Mouse (Mus musculus) heart, embryonic 11.5 days (tissue): ENCODE measurements at regions not wholly inside any gene's neighbourhood (a gene's known extent, or its start where the extent isn't known, plus 50 kb on each side); places are given as distances from the start of the nearest gene placed in this dataset.

ENCODE experiments used
- ATAC-seq: fragments of 200-750 bp; cut with Nextera tagmentation; replicated peaks from 2 replicates; pipeline ENCODE4 v1.8.0; 2017; ENCODE audit warnings: moderate library complexity; ENCODE audit not compliant: insufficient number of reproducible peaks, low FRiP score, low TSS enrichment
- H3K27ac ChIP-seq: fragments of 300-500 bp; sonication (generic); 2 replicates; pipeline ENCODE4 v1.5.1; 2014; ENCODE audit warnings: mild to moderate bottlenecking, low read depth, low read length
- H3K27me3 ChIP-seq: fragments of 300-500 bp; sonication (generic); 2 replicates; pipeline ENCODE4 v1.6.1; 2014; ENCODE audit warnings: mild to moderate bottlenecking, low read length, mixed read lengths; ENCODE audit not compliant: control insufficient read depth, insufficient read depth
- H3K36me3 ChIP-seq: fragments of 300-500 bp; sonication (generic); 2 replicates; pipeline ENCODE4 v1.6.1; 2014; ENCODE audit warnings: mild to moderate bottlenecking, low read length, moderate library complexity, mixed read lengths; ENCODE audit not compliant: control insufficient read depth, insufficient read depth
- H3K4me1 ChIP-seq: fragments of 300-500 bp; sonication (generic); 2 replicates; pipeline ENCODE4 v1.6.1; 2014; ENCODE audit warnings: low read length; ENCODE audit not compliant: control insufficient read depth, insufficient read depth
- H3K4me2 ChIP-seq: fragments of 300-500 bp; sonication (generic); 2 replicates; pipeline ENCODE4 v1.6.1; 2014; ENCODE audit warnings: mild to moderate bottlenecking, moderate library complexity
- H3K4me3 ChIP-seq: fragments of 300-500 bp; sonication (generic); 2 replicates; pipeline ENCODE4 v1.5.1; 2014; ENCODE audit warnings: low read depth, low read length
- H3K9ac ChIP-seq: fragments of 300-500 bp; sonication (generic); 2 replicates; pipeline ENCODE4 v1.6.1; 2014; ENCODE audit warnings: mild to moderate bottlenecking, low read depth, low read length, moderate library complexity
- H3K9me3 ChIP-seq: fragments of 300-500 bp; sonication (generic); replicated peaks from 2 replicates; pipeline ENCODE4 v1.6.1; 2016; ENCODE audit warnings: low read length; ENCODE audit not compliant: control insufficient read depth
- WGBS: fragments of 180-500 bp; shearing (Covaris S2); extraction: QIAGEN DNeasy Blood & Tissue Kit; methylation state at CpG from one replicate; pipeline ENCODE4 v1.1.7; 2014; ENCODE audit not compliant: insufficient replicate concordance; 5-methylcytosine and 5-hydroxymethylcytosine counted together

- Histone ChIP-seq H3K9ac (no peak overlapping the region), H3K9me3 (no peaks in the 10 kb centered on the region), H3K4me2 (no peak overlapping the region), H3K27ac (no peak overlapping the region), H3K4me1 (no peaks in the 10 kb centered on the region), H3K4me3 (no peak overlapping the region), H3K27me3 (no peaks in the 10 kb centered on the region), H3K36me3 (no peaks in the 10 kb centered on the region)
- ATAC-seq, result no peak
- WGBS, result 63% methylated on average over 3 of the region's 3 CpGs
Measured at GRCm38 (mm10) chr6:103318677-103319359, 191.6 kb upstream of the Chl1 start.

- no peak overlapping the region for H3K4me3 ChIP-seq
- H3K9me3 ChIP-seq, result no peaks in the 10 kb centered on the region
- no peak for ATAC-seq
- H3K4me1 ChIP-seq, result no peaks in the 10 kb centered on the region
- no peaks in the 10 kb centered on the region for H3K27me3 ChIP-seq
- 47% methylated on average over 2 of the region's 2 CpGs for WGBS
- no peak overlapping the region for H3K4me2 ChIP-seq
- no peak overlapping the region for H3K27ac ChIP-seq
- H3K9ac ChIP-seq, result no peak overlapping the region
- H3K36me3 ChIP-seq, result no peaks in the 10 kb centered on the region
Measured at GRCm38 (mm10) chr6:103319964-103320363, 190.4 kb upstream of the Chl1 start.

GRCm38 (mm10) chr6:103320550-103320949, 189.8 kb upstream of the Chl1 start:
- Histone ChIP-seq H3K27ac (no peak overlapping the region), H3K4me1 (no peaks in the 10 kb centered on the region), H3K9me3 (no peaks in the 10 kb centered on the region), H3K27me3 (no peaks in the 10 kb centered on the region), H3K36me3 (no peaks in the 10 kb centered on the region), H3K9ac (no peak overlapping the region), H3K4me2 (no peak overlapping the region), H3K4me3 (no peak overlapping the region)
- WGBS, result 78% methylated on average over 4 of the region's 4 CpGs
- no peak for ATAC-seq

- no peaks in the 10 kb centered on the region for H3K27me3 ChIP-seq
- no peak for ATAC-seq
- no peak overlapping the region for H3K4me2 ChIP-seq
- no peaks in the 10 kb centered on the region for H3K9me3 ChIP-seq
- no peak overlapping the region for H3K27ac ChIP-seq
- 79% methylated on average over 2 of the region's 2 CpGs for WGBS
- no peak overlapping the region for H3K9ac ChIP-seq
- no peak overlapping the region for H3K4me3 ChIP-seq
- H3K4me1 ChIP-seq, result no peaks in the 10 kb centered on the region
- H3K36me3 ChIP-seq, result no peaks in the 10 kb centered on the region
Measured at GRCm38 (mm10) chr6:103321058-103321457, 189.3 kb upstream of the Chl1 start.

- Histone ChIP-seq H3K9me3 (no peaks in the 10 kb centered on the region), H3K36me3 (no peaks in the 10 kb centered on the region), H3K4me2 (no peak overlapping the region), H3K27ac (no peak overlapping the region), H3K27me3 (no peaks in the 10 kb centered on the region), H3K9ac (no peak overlapping the region), H3K4me3 (no peak overlapping the region), H3K4me1 (no peaks in the 10 kb centered on the region)
- ATAC-seq, result no peak
Measured at GRCm38 (mm10) chr6:103322442-103322841, 187.9 kb upstream of the Chl1 start.

GRCm38 (mm10) chr6:103335683-103336082, 174.7 kb upstream of the Chl1 start:
- Histone ChIP-seq H3K27ac (no peak overlapping the region), H3K9ac (no peak overlapping the region), H3K9me3 (no peaks in the 10 kb centered on the region), H3K4me3 (no peak overlapping the region), H3K4me1 (no peaks in the 10 kb centered on the region), H3K27me3 (no peaks in the 10 kb centered on the region), H3K4me2 (no peak overlapping the region), H3K36me3 (no peaks in the 10 kb centered on the region)
- no peak for ATAC-seq

- no peaks in the 10 kb centered on the region for H3K27me3 ChIP-seq
- no peak for ATAC-seq
Measured at GRCm38 (mm10) chr6:103339961-103340732, 170.2 kb upstream of the Chl1 start.

GRCm38 (mm10) chr6:103343515-103343914, 166.9 kb upstream of the Chl1 start:
- H3K4me2 ChIP-seq, result no peak overlapping the region
- H3K9ac ChIP-seq, result no peak overlapping the region
- H3K27me3 ChIP-seq, result no peaks in the 10 kb centered on the region
- H3K27ac ChIP-seq, result no peak overlapping the region
- 76% methylated on average over 5 of the region's 5 CpGs for whole genome bisulfite sequencing
- no peak for ATAC-seq
- no peaks in the 10 kb centered on the region for H3K9me3 ChIP-seq
- H3K4me3 ChIP-seq, result no peak overlapping the region
- no peaks in the 10 kb centered on the region for H3K4me1 ChIP-seq
- no peaks in the 10 kb centered on the region for H3K36me3 ChIP-seq

More at GRCm38 (mm10) chr6:103339961-103340732, 170.2 kb upstream of the Chl1 start:
- Histone ChIP-seq H3K9ac (no peak overlapping the region), H3K9me3 (no peaks in the 10 kb centered on the region), H3K4me3 (no peak overlapping the region), H3K36me3 (no peaks in the 10 kb centered on the region), H3K4me1 (no peaks in the 10 kb centered on the region), H3K27ac (no peak overlapping the region), H3K4me2 (no peak overlapping the region)
- WGBS, result 70% methylated on average over 7 of the region's 7 CpGs

GRCm38 (mm10) chr6:103344413-103344812, 166.0 kb upstream of the Chl1 start:
- no peaks in the 10 kb centered on the region for H3K9me3 ChIP-seq
- H3K9ac ChIP-seq, result no peak overlapping the region
- no peaks in the 10 kb centered on the region for H3K36me3 ChIP-seq
- ATAC-seq, result no peak
- no peaks in the 10 kb centered on the region for H3K27me3 ChIP-seq
- 76% methylated on average over 2 of the region's 2 CpGs for WGBS
- H3K4me1 ChIP-seq, result no peaks in the 10 kb centered on the region
- H3K27ac ChIP-seq, result no peak overlapping the region
- no peak overlapping the region for H3K4me3 ChIP-seq
- H3K4me2 ChIP-seq, result no peak overlapping the region
